Mouse (Mus musculus) cerebellum, postnatal 14 days (tissue): ENCODE measurements at regions not wholly inside any gene's neighbourhood (a gene's known extent, or its start where the extent isn't known, plus 50 kb on each side); places are given as distances from the start of the nearest gene placed in this dataset.

Source experiments
- DNase-seq, 2 experiments: peaks; one replicate each; pipeline ENCODE4 v3.0.0; 2021; ENCODE audit warnings: mixed read lengths in 2 of 2

DNA sequence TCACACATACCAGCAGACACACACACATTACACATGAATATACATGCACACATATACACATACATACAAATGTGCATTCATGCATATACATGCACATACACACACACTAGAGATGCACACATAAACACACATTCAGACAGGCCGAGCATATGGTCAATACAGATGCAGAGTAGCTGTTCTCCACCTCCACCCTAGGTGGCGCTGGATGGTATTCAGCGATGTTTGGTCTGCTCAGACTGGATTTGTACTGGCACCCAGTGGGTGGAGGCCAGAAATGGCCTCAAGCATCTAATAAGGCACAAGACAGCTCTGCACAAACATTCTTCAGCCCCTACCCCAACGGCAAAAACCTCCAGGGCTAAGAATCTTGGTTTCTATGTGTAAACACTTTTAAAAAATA lies 578.3 kb upstream of the Mki67 start:
- peak in 1 of 2 experiments; percentile 28 for DNase-seq

DNA sequence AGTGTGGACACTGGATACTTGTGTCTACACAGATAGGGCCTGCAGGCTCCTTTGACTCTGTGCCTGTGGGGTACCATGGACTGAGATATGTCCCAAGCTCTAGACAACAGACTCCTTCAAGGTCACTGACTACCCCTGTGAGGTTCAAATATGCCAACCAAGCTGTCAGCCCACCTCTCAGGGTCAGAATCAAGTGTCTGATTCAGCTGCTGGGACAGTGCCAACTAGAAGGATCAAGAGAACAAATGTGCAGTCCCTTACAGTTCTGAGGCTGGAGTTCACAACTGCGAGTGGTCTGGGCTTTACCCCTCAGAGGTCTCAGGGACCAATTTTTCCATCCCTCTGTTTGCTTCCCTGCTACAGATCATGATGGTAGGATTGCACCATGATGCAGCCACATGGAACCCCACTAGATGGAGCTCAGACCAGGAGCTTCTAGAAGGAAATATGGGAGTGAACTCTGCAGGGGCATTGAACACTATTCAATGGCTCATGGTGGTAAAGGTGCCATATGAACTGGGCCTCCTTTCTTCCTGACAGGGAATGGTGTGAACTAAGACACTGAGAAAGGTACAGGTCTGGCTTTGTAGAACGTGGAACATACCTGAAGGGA lies 581.8 kb upstream of the Mki67 start:
- peak in 1 of 2 experiments; percentile 16 for DNase-seq

DNA sequence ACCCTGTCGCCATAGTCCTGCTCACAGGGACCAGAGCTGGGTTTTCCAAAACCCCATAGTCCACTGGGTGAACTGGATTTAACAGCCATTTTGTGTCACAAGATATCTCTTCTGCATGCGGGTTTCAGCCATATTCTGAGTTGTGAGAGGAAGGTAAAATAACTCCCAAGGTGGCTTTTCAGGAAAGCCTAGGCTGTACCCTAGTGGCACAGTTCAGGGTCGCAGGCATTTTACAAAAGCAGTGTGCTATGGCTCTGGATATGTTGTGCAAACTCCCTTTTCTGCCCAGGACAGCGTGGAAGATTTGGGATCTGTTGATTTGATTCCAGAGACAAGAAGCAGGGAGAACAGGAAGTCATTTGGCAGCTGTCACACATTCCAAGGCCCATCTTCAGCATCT lies 588.3 kb upstream of the Mgmt start:
- DNase-seq, result no peak

DNA sequence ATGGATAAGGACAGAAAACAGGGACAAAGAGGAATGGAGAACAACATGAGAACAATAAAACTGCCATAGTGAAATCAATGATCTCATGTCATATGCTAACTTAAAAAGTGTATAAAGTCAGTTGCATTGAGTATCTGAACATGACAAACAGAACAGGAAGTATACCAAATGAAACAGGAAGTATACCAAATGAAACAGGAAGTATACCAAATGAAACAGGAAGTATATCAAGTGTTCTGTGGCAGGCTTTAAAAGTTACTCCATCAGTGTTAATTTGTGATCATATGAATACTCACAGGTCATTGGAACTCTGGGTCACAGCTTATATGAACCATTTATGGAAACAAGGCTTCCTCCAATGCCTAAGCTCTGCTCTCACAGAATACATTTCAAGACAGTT lies 585.6 kb upstream of the Mgmt start:
- no peak for DNase-seq

DNA sequence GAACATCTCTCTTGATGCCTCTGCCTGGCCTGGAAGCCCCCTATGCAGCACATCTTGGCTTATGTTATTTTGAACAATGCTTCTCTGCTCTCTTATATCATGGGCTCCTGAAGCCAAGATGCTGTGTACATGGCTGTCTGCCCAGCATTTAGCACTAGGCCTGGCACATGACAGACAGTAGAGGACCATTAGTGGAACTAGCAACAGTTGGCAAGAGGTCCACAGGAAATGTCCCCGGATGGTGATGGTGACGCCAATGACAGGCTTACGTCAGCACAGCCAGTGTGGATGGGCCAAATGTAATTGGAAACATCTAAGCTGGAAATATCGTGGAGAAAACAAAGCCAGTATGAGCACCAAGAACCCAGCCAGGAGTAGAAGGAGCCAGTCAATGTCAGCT lies 567.1 kb upstream of the Mgmt start:
- DNase-seq, result no peak

DNA sequence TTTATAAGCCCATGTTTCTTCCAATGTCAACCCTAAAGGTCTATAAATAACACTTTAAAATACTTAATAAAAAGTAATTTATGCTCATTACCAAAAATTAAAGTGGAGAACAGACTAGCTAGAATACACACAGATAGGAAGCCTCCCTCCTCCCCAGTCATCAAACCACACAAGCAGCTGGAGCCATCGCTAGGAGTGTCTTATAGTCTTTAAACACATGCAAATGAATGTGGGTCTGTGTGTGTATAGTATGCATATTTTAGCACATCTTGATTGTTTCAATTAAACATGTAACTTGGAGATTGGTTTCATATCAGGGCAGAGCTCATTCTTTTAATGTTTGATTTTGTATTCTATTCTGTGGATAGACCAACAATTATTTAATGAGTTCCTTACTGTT lies 564.0 kb upstream of the Mgmt start:
- no peak for DNase-seq

DNA sequence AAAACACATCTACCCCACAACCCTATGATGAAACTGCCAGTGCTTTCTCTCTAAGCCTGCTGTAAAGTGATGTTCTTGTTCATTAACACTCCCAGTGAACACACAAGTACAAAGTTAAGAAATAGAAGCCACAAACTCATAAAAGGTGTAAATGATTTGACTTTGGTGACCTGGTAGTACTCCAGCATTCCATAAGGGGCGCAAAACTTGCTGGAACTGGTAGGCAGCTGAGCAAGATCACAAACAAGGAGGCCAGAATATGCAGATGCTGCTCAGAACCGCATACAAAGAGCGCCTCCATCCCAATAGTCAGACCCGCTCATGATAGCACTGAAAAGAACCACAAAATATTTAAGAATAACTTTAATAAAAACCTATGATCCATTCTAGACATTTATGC lies 561.6 kb upstream of the Mgmt start:
- DNase-seq, result no peak

DNA sequence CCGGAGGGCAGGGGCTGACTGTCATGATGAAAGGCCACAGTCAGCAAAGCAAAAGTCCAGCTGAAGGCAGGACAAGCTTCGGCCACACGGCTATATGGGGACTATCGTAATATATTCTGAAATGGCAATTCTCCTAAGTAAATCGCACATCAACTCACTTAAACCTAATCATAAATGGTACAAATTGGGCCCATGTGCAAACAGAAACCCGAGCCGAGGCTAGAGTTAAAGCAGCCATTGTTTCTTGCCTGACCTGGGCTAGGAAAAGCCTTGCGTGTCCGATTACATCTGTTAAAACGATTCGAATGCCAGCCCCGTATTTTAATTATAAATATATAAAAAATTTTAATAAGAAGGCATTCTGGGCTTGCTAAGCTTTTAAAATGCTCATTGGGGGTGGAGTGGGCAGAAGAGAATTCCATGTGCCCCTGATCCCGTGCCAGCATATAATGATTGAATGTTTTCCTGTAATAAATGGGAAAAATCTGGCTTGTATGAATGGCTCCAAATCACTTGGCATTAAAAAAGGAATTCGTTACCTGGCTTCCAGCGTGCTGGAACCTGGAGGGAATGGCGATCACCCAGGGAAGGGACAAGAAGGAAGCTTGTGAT lies 552.7 kb upstream of the Mgmt start:
- DNase-seq, result no peak

DNA sequence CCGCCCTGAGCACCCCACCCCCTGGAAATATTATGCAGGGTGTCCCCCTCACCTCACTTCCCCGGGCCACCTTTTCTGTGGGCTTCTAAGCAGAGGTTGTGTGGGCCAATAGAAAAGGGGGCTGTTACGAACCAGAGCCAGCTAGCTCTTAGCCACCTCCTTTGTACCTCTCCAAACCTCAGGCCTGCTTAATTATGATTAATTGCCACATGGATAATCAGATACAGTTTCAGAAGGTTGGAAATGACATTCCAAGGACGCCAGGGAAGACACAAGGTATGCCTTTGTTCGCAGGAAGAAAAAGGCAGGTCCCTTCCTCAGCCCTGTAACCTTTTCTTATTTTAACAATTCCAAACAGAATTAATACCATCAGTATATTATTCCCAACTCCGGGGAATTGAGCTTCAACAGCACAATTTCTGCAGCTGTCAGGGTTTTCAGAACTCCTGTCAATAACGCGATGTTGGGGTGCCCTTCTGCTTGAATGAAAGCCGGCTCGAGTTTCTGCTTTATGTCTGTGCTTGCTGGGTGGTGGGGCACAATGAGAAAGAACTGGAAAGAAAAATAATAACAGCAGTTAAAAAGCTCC lies 552.1 kb upstream of the Mgmt start:
- no peak for DNase-seq

DNA sequence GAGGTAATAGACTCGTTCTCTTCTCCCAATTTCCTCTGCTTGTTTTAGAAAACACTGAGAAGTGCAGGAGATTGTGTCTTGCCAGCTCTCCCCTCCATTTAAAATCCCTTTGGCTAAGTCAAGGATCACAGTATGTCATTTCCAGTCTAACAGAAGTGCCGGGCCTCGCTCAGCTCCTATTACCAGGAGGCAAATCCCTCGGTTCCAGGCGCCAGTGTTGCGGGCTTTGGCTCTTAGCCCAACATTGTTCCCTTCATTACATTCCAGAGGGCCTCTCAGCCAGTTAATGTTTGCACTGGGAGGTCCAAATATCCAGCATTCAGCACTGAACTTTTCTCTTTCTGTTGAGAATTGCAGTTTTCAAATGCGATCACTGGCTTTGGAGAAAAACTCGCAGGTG lies 551.6 kb upstream of the Mgmt start:
- peak; percentile 19 to 26 for DNase-seq

DNA sequence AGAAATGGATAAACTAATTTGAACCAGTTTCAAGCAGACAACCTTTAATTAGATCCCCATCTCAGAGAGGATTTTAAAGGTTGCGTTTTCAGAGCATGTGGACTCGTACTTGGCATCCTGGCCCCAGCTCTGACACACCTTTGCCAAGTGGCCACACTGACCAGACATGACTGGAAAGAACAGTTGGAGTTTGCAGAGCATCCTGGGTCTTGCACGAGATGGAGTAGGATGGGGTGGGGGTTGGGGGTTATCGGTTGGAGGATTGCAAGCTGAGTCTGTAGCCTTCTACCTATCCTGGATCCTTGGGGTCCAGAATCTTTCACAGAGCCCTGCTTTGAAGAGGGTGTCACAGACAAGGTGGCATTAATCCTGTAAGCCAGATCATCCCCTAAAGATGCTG lies 550.9 kb upstream of the Mgmt start:
- peak; percentile 26 to 35 for DNase-seq

DNA sequence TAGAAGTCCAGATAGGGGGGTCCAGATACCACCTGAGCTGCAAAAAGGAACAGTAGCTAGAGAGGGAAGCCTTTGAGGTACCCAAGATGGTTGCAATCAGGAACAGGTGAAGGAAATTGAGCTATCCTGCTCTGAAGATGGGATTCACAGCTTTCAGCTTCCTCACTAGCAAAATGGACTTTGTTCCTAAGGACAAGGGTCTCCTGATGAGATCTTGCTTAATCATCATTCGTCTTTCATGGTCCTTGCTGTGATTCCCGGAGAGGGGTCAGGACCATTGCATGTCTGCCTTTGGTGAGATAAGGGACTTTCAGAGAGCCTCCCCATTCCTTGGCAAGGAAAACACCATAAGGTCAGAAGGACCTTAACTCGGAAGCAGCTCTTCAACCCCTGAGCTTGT lies 549.4 kb upstream of the Mgmt start:
- DNase-seq, result no peak

DNA sequence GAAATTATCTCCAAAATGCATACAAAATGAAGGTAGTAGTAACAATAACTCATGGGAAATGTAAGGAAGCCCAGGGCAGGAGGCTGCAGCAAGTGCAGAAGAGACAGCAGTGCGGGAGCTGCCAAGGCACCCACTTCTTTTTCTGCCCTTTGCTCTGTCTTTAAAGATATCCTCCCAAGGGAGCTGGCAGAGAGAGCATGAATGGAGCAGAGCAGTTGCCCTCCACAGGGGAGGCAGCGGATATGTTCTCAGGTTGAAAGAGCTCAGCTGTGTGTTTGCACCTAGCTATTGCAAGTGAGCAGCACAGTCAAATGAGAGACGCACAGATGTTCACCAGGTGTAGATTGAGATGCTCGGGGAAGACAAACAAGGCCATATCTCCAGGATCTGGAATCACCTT lies 547.9 kb upstream of the Mgmt start:
- no peak for DNase-seq

DNA sequence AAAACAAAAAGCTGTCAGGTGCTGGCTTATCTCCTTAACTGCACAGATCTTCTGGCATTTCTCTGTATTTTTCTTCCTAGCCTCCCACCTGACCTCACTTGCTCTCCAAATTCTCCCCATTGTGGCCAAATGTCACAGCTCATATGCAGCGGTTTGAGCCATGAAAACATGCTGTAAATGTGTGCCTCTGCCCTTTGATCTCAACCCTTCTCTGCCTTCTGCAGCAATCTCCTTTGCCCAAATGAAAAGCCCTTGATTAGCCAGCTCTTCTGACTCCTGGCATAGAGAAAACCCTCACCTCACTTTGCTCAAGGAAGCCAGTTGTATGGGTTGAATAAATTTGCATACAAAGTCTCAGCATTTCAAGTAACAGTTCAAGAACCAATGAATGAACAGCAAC lies 546.1 kb upstream of the Mgmt start:
- DNase-seq, result no peak

DNA sequence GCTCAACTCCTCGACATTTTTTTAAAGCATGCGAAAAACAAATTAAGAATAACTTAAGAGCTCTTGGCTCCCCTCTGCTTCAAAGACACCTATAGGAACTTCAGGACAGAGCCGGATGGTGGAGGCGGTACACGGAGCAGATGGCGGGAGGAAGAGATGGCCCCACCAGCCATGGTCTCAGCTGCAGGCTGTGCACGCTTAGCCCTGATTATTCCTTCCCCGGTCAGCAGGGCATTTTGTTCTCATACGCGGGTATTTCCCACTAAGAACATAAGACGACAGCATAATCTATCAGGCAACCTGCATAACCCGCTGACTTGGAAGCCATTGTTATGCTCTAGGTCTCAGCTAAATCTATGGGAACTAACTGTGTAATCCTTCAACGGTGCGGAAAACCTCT lies 544.8 kb upstream of the Mgmt start:
- no peak for DNase-seq

DNA sequence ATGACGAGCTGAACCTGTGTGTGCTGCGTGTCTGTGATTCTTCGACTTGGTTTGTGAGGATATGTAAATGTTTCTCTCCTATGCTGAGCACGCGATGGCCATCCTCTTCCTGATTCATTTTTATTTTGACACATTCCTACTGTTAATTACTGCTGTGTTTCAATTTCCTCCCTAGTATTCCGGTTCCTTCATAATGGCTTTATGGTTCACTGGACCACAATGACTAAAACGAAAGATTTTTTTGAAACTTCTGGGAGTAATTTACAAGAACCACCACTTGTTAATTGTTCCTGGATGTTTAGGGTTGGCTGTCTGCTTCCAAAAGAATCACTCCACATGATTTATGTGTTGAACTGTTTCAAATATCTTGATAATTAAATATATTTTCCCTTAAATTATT lies 537.4 kb upstream of the Mgmt start:
- no peak for DNase-seq

DNA sequence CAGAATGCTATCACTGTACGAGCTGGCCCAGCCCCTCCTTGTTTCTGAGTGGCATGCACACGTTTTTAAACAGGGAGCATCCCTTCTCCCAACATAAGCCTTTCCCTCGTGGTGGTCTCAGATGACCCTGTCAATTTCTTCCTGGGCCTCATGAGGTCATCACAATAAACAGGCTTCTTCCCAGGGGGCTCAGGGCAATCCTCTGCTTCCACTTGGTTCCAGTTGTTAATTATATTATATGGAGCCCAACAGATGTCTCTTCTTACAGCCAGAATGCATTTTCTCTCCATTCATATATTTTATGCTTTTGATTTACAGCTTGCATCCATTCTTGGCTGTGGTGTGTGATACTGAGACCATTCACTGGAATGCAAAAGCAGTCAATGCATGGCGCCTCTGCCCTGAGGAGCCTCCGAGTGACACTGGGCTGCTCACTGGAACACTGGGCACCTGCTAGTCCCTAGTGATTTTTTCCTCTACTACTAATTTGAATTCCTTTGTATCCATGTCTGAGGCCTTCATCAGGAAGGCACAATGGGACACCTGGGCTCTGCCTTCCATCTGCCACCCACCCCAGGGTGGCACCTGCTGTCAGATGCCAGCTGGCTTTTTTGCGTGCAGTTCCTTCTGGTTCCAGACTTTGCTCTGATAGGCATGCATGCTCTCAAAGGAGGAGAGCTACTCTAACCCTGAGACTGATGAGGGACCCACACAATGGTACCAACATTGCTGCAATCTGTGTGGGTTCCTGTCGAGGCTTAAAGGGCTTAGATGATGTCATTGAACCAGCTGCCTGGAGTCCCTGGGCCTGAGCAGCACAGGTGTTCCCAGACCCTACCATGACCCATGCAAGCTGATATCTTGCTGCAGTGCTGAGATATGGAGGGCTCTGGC lies 528.8 kb upstream of the Mgmt start:
- DNase-seq, result peak; percentile 13 to 32

DNA sequence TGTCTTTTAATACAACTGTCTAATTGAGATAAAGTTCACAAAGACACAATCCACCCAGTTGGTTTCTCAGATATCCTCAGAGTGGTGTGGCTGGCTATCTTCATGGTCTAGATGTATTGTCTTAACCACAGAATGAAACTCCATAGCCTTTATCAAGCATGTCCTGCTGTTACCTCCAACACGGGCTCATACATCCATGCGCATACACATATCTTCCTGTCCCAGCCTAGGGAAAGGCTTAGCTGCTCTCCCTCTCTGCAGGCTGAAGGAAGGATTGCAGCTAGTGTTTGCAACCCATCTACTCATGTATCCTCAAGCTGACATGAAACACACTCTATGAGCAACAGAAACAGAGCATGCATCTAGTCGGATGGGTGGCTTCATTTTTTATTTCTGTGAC lies 517.2 kb upstream of the Mgmt start:
- no peak for DNase-seq

DNA sequence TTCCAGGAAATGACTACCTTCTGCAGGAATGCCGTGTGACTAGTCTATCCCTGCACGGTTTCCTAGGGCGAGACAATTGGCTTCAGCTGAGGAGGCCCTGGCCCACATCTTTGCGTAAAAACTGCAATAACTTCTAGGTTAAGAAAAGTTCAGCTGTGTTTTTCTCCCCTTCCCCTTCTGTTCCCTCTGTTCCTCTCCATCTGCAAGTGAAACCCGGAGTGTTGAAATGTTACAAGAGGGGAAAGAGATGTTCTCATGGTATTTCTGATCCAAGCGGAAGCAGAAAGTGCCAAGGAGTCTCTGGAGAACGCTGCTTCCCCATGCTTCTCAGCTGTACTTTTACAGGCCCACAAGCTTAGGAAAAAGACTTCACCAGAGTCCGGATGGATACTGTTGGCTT lies 516.7 kb upstream of the Mgmt start:
- DNase-seq, result no peak

DNA sequence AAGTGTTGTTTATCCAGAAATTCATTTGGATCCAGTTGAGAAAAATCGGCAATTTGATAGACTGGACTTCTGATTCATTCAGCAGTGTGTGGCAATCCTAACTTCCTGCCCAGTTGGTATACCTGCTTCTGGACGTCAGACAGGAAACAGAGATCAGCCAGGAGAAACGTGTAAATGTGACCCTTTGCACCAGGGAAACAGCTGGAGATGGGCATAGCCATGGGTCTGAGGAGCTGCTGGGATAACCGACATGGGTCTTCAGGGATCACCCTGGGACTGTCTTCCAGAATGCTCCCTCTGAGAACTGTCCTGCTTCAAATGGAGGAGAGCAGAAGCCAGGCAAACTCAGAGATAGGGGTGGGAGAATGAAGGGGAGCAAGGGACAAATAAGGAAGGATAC lies 516.1 kb upstream of the Mgmt start:
- DNase-seq, result no peak

DNA sequence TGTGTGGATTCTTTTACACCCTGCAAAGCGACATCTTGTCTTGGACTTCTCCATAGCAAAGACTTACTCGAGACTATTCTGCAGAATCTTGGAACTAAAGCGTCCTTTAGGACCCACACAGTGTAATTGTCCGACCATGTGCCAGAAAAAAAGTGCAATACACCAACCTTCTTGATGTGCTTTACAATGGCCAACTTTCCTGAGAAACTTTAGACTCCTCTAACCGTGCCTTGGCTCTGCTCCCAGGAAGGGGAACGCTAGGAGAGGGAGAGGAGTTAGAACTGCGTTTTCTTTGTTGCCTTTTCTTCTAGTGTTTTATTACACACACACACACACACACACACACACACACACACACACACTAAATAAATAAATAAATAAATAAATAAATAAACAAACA lies 515.1 kb upstream of the Mgmt start:
- no peak for DNase-seq

DNA sequence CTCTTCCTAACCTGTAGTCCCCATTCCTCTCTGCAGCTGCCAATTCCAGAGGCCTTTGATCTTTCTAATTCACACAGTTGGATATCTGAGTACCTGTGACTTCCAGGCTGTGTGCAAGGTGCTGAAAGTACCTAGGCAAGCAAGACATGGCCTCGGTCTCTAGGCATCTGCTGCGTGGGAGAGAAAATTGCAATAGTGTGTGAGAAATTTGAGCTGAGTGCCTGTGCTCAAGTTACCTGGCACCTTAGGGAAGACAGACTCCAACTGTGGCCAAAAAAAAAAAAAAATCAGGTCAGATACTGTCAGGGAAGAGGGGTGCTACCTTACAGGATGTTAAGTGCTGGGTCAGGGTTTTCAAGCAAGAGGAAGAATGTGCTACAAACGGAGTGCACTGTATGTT lies 514.7 kb upstream of the Mgmt start:
- DNase-seq, result no peak

DNA sequence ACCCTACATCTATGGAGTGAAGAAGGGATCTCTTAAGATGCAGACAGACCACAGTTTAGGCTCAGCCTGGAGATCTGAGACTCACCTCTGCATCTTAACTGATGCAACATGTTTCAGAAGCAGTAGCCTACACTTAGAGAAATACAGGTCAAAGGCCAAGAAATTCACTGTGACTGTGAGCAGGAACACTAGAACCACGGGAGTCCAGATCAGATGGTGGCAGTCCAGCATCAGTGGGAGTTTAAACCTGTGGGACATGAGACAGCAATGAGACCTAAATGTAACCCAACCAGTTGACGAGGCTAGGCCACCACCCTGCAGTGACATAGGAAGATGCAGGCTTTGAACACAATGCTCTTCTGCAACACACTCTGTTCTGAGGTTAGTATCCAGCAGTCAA lies 511.1 kb upstream of the Mgmt start:
- DNase-seq, result no peak

DNA sequence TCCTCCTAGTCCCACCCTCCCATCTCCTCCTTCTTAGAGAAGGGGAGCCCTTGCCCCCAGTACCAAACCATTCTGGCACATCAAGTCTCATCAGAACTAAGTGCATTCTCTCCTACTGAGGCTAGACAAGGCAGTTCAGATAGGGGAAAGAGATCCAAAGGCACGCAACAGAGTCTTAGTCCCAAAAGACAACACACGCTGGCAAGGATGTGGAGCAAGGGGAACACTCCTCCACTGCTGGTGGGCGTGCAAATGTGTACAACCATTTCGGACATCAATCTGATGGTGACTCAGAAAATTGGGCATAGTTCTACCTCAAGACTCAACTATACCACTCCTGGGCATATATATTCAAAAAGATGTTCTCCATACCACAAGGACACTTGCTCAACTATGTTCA lies 506.7 kb upstream of the Mgmt start:
- no peak for DNase-seq
